10 mouse cellular contexts compared by ENCODE assay signal in genomic region chr1:180427685-180428084, GRCm38 (mm10). TPM values are rescaled to one million over a fixed set of nuclear protein-coding genes. Genes with fewer than 3 reads are reported as not detected.
DNase-seq lines count a peak whose midpoint lies in the region; ATAC-seq and TF ChIP-seq lines count a peak whose summit lies in the region.
"Had no signal": no experiment of that assay in that cellular context is flagged by ENCODE, and none has a peak within 500 bp of the region (broad histone marks: within the 10 kb centered on the region; RNA-seq: fewer than 3 reads in every experiment).

No protein-coding gene starts in this region.

- peak overlapping the region; percentile 27; the same call in 1 of the 2 replicates for H3K27ac ChIP-seq in heart, postnatal 0 days (ENCODE audit: low read depth)
- no peak overlapping the region for H3K27ac ChIP-seq in midbrain, postnatal 0 days (ENCODE audit: low read depth, low read length)

- peaks cover 11% of the 10 kb centered on the region for H3K27me3 ChIP-seq in heart, postnatal 0 days (ENCODE audit: control insufficient read depth, insufficient read depth, low read length)
- H3K27me3 ChIP-seq in midbrain, postnatal 0 days (ENCODE audit: insufficient read depth, low read length) = no peaks in the 10 kb centered on the region
- H3K27me3 ChIP-seq: Patski had no signal

- H3K4me2 ChIP-seq in heart, postnatal 0 days (ENCODE audit: low read depth, low read length) = peak overlapping the region; percentile 3; the same call in 1 of the 2 replicates
- no peak overlapping the region for H3K4me2 ChIP-seq in midbrain, postnatal 0 days (ENCODE audit: low read depth, low read length, poor library complexity, severe bottlenecking)

- no peaks in the 10 kb centered on the region for H3K9me3 ChIP-seq in heart, postnatal 0 days (replicated peaks; ENCODE audit: control insufficient read depth, low read length)
- no peaks in the 10 kb centered on the region for H3K9me3 ChIP-seq in midbrain, postnatal 0 days (ENCODE audit: low read length)

- no peak overlapping the region for H3K4me3 ChIP-seq in heart, postnatal 0 days (ENCODE audit: low read depth, low read length)
- no peak overlapping the region for H3K4me3 ChIP-seq in midbrain, postnatal 0 days (ENCODE audit: low read depth, low read length)
- H3K4me3 ChIP-seq: myocyte had no signal

- no peak for DNase-seq in heart, postnatal 0 days (ENCODE audit: low spot score)
- DNase-seq in heart, postnatal 25 days (ENCODE audit: low spot score) = no peak
- peak; percentile 73 for DNase-seq in right cerebral cortex, adult 18-20 months
- DNase-seq in right cerebral cortex, postnatal 14 days = no peak
- peak; percentile 56 to 66 for DNase-seq in layer of hippocampus, postnatal 36 days
- DNase-seq in midbrain, postnatal 0 days (ENCODE audit: low spot score) = no peak
- no peak for DNase-seq in spleen, postnatal 10 days (ENCODE audit: low spot score in 2 of 2)

- peaks cover 15% of the 10 kb centered on the region for H3K4me1 ChIP-seq in heart, postnatal 0 days (ENCODE audit: control insufficient read depth, insufficient read depth)
- H3K4me1 ChIP-seq in midbrain, postnatal 0 days (ENCODE audit: insufficient read depth, low read length) = peaks cover 2% of the 10 kb centered on the region; the same call in 1 of the 2 replicates

- no peak for TF ChIP-seq CTCF in heart, postnatal 0 days (IDR thresholded peaks at IDR 0.05; ENCODE audit: low read depth)
- TF ChIP-seq CTCF in midbrain, postnatal 0 days (IDR thresholded peaks at IDR 0.05) = no peak

- H3K9ac ChIP-seq in heart, postnatal 0 days (replicated peaks; ENCODE audit: low read depth, low read length) = no peak overlapping the region
- no peak overlapping the region for H3K9ac ChIP-seq in midbrain, postnatal 0 days (replicated peaks; ENCODE audit: low read length, poor library complexity, severe bottlenecking)

- no peak for TF ChIP-seq EP300 in heart, postnatal 0 days (IDR thresholded peaks at IDR 0.05; ENCODE audit: low read depth)

- intact Hi-C loops in heart, postnatal 25 days (cut with DNase I) = loop anchor here (1.0 kb wide), 1 partner anchor 159 kb away; no protein-coding TSS in a partner anchor

- ATAC-seq in heart, postnatal 0 days (ENCODE audit: insufficient read depth, low read depth) = no peak
- no peak for ATAC-seq in midbrain, postnatal 0 days (ENCODE audit: low FRiP score)
- ATAC-seq: Patski had no signal

- 52% methylated on average over 10 of the region's 10 CpGs for WGBS in heart, postnatal 0 days
- 60% methylated on average over 10 of the region's 10 CpGs for WGBS in midbrain, postnatal 0 days

- no peaks in the 10 kb centered on the region; the same call in 1 of the 2 replicates for H3K36me3 ChIP-seq in heart, postnatal 0 days (replicated peaks; ENCODE audit: control insufficient read depth, insufficient read depth, low read length)
- no peaks in the 10 kb centered on the region for H3K36me3 ChIP-seq in midbrain, postnatal 0 days (ENCODE audit: insufficient read depth, low read length)

RNA-seq across cellular contexts. Expression of gene Stum, which starts 55.6 kb away (rescaled TPM):
- total RNA-seq in heart, postnatal 0 days (2014; rRNA removed; ENCODE audit: low replicate concordance) = 1.0 and 11.4 TPM in 2 replicates
- polyA plus RNA-seq in heart, postnatal 0 days (2015; fragmentation: Nextera tagmentation; extraction: Ambion mirVana) = 0.49 and 0.92 TPM in 2 replicates
- 1 to 10 TPM; 1.1 to 1.2 TPM for total RNA-seq in heart, postnatal 25 days (2021)
- total RNA-seq in layer of hippocampus, postnatal 36 days (2021) = 100 to 1,000 TPM; 294 to 316 TPM
- total RNA-seq in midbrain, postnatal 0 days (2014; rRNA removed) = 86.7 and 93.5 TPM in 2 replicates
- polyA plus RNA-seq in midbrain, postnatal 0 days (2015; fragmentation: Nextera tagmentation; extraction: Ambion mirVana) = 17.8 and 18.1 TPM in 2 replicates
- polyA plus RNA-seq: inflammation-experienced regulatory T-cells, adult 6 months; Patski had no signal

Comparison
In these comparisons a context has a peak if more than half of its experiments do, and no peak if none do; other contexts are left out.
1. DNase-seq: peak in right cerebral cortex, adult 18-20 months (single experiment) and layer of hippocampus, postnatal 36 days (2 of 2); none in heart, postnatal 0 days (single experiment), heart, postnatal 25 days (single experiment), right cerebral cortex, postnatal 14 days (single experiment), midbrain, postnatal 0 days (single experiment) and spleen, postnatal 10 days (0 of 2).